Mouse (Mus musculus) ES-E14 (cell line): ENCODE measurements around the gene Ppm1l. TPM values are rescaled to one million over a fixed set of nuclear protein-coding genes. Genes with fewer than 3 reads are reported as not detected.

Experiments
- DNase-seq: peaks from one replicate; pipeline ENCODE4 v3.0.0-alpha.2; 2013; ENCODE audit warnings: low read depth, low spot score
- H3K27ac ChIP-seq: 2 replicates; pipeline ENCODE4 v1.5.1; 2012; ENCODE audit warnings: low read depth, mild to moderate bottlenecking, low read length, moderate library complexity, mixed read lengths; ENCODE audit not compliant: poor library complexity, insufficient read depth, severe bottlenecking
- H3K36me3 ChIP-seq: 2 replicates; pipeline ENCODE4 v1.6.1; 2012; ENCODE audit warnings: mild to moderate bottlenecking, low read length, moderate library complexity, mixed read lengths; ENCODE audit not compliant: control insufficient read depth, poor library complexity, insufficient read depth, severe bottlenecking
- H3K4me1 ChIP-seq, 2 experiments: fragments of 150-350 bp in 1 of 2; sonication (generic) in 1 of 2; 2 replicates each; pipeline ENCODE4 v1.6.1; 2012; ENCODE audit warnings: low read length in 2 of 2, mild to moderate bottlenecking in 1 of 2, mixed read lengths in 1 of 2; ENCODE audit not compliant: control insufficient read depth in 2 of 2, insufficient read depth in 2 of 2, poor library complexity in 1 of 2
- H3K4me3 ChIP-seq, 2 experiments: fragments of 150-350 bp in 1 of 2; sonication (generic) in 1 of 2; 2 replicates each; pipeline ENCODE4 v1.5.1; 2012; ENCODE audit warnings: low read length in 2 of 2, low read depth in 1 of 2, mild to moderate bottlenecking in 1 of 2, mixed read lengths in 1 of 2; ENCODE audit not compliant: insufficient read depth in 1 of 2, poor library complexity in 1 of 2, severe bottlenecking in 1 of 2
- H3K9ac ChIP-seq: 2 replicates; pipeline ENCODE4 v1.6.1; 2012; ENCODE audit warnings: low read depth, mild to moderate bottlenecking, low read length, mixed read lengths; ENCODE audit not compliant: poor library complexity, insufficient read depth, severe bottlenecking
- H3K9me3 ChIP-seq: fragments of 150-350 bp; sonication (generic); 2 replicates; pipeline ENCODE4 v1.6.1; 2012; ENCODE audit warnings: low read depth, mild to moderate bottlenecking, low read length; ENCODE audit not compliant: control insufficient read depth, insufficient read depth
- CHD2 ChIP-seq: IDR thresholded peaks from 2 replicates; pipeline ENCODE4 v1.6.1; 2014; ENCODE audit warnings: mild to moderate bottlenecking, low read depth, low read length, inconsistent platforms
- HCFC1 ChIP-seq: IDR thresholded peaks from 2 replicates; pipeline ENCODE4 v1.6.1; 2012; ENCODE audit warnings: low read length, inconsistent platforms, borderline replicate concordance; ENCODE audit not compliant: insufficient read depth
- MAFK ChIP-seq: IDR thresholded peaks from 2 replicates; pipeline ENCODE4 v1.6.1; 2014; ENCODE audit warnings: mild to moderate bottlenecking, low read depth, low read length, inconsistent platforms; ENCODE audit not compliant: insufficient read depth
- ZC3H11A ChIP-seq: IDR thresholded peaks from 2 replicates; pipeline ENCODE4 v1.6.1; 2012; ENCODE audit warnings: low read depth, mild to moderate bottlenecking, inconsistent platforms, low read length, borderline replicate concordance
- ZNF384 ChIP-seq: IDR thresholded peaks from 2 replicates; pipeline ENCODE4 v1.6.1; 2012; ENCODE audit warnings: low read depth, low read length, inconsistent platforms
- in situ Hi-C, 2 experiments: fragments of 600-800 bp; cut with MboI; formaldehyde crosslinking; loops; one replicate each; pipeline ENCODE4 v1.15.1; 2025; ENCODE audit warnings: low sequenced_read_pairs in 2 of 2, inconsistent platforms in 1 of 2; ENCODE audit not compliant: unreplicated experiment in 2 of 2
- total RNA-seq: library from RNA; depleted of rRNA; stranded (reverse); fragments of 300-350 nt; gene quantifications from 2 replicates; pipeline ENCODE4 v1.2.3, GENCODE M21; 2012

The Ppm1l gene
- total RNA-seq, 1 experiment = 5.6 TPM

DNA sequence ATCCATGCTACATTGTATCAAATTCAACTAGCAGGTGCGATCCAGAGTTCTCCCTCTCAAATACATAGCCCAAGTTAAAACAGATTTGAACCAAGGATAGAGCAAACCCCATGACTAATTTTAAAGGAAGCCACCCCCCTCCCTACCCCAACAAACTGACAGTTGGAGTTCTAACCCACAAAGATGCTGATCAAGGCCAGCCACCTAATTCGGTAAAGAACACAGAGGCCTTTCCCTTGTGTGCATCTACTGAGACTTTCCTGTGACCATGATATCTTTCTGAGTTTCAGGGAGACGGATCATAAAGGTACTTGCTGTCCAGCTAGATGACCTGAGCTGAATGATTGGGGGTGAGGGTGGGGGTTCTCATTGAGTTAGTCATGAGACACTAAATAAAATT, 168.7 kb downstream of the Ppm1l start:
- TF ChIP-seq HCFC1 = no peak
- TF ChIP-seq CHD2 = no peak
- TF ChIP-seq MAFK = no peak
- TF ChIP-seq ZNF384 = no peak
- no peak for TF ChIP-seq ZC3H11A
- Histone ChIP-seq H3K4me1 (no peaks in the 10 kb centered on the region), H3K9ac (no peak overlapping the region), H3K27ac (no peak overlapping the region), H3K4me3 (no peak overlapping the region), H3K36me3 (no peaks in the 10 kb centered on the region), H3K9me3 (no peaks in the 10 kb centered on the region)
- in situ Hi-C loops = loop anchor here in 1 of 2 experiments (25.0 kb wide), 1 partner anchor 223 kb away; no protein-coding TSS in a partner anchor
- DNase-seq = no peak

DNA sequence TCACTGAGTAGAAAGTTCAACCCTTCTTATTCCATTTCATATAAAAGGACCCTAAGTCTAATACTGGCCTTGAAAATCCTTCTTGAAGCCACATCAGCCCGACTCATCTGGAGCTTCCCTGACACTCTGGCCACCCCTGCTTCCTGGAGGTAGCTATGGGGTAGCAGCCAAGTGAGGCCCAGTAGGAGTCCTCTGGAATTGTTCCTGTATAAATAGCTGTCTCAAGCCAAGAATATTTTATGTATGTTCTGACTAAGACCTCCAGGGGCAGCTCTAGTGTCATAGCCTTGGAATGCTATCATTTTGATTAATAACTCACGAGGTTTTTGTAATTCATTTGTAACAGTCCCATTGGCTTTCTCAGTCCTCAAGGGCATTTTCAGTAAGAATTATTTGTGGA, 169.1 kb downstream of the Ppm1l start:
- no peaks in the 10 kb centered on the region for H3K4me1 ChIP-seq
- no peak overlapping the region for H3K27ac ChIP-seq
- DNase-seq = no peak
- H3K4me3 ChIP-seq = no peak overlapping the region
- H3K9me3 ChIP-seq = no peaks in the 10 kb centered on the region
- H3K9ac ChIP-seq = no peak overlapping the region
- no peaks in the 10 kb centered on the region for H3K36me3 ChIP-seq
- TF ChIP-seq CHD2 (no peak), MAFK (no peak), ZNF384 (no peak), ZC3H11A (no peak), HCFC1 (no peak)
- in situ Hi-C loops = loop anchor here in 1 of 2 experiments (25.0 kb wide), 1 partner anchor 223 kb away; no protein-coding TSS in a partner anchor

DNA sequence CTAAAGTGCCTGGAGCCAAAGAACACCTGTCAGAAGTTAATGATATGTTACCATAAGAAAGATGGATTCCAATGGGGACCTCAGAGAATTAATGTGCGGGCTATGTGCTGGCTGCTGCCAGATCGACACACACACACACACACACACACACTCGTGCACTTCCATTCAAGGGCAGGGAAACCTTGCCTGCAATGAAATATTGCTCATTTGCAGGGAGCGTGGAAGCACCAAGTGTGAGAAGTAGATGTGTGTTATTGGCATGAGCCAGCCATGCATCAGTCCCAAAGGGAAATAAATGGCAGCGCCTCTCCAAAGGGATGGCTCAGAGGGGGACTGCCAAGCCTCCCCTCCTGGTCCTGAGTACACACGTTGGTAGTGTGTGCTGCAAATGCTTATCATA, 170.8 kb downstream of the Ppm1l start:
- H3K9me3 ChIP-seq = no peaks in the 10 kb centered on the region
- DNase-seq = no peak
- no peaks in the 10 kb centered on the region for H3K36me3 ChIP-seq
- TF ChIP-seq CHD2 = no peak
- no peak for TF ChIP-seq HCFC1
- TF ChIP-seq MAFK = no peak
- H3K27ac ChIP-seq = no peak overlapping the region
- in situ Hi-C loops = loop anchor here in 1 of 2 experiments (25.0 kb wide), 1 partner anchor 225 kb away; no protein-coding TSS in a partner anchor
- no peak overlapping the region for H3K4me3 ChIP-seq
- H3K9ac ChIP-seq = no peak overlapping the region
- H3K4me1 ChIP-seq = no peaks in the 10 kb centered on the region

DNA sequence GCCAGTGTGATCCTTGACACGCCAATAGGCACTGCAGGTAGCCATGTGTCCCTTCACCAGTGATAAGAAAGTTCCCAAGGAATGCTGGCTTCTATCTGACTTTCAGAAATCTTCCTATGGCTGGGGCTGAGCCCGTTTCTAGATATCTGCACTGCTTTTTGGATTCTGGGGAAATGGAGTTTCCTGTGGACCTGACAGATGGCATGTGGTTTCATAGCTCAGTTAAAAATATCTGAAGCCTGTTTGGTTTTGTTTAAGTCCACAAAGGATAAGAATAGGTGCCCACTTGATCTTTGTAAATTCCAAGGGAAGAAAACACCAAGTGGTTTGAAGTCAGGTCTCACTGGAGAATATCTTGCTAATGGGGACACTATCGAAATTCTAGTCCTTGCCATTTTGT, 173.0 kb downstream of the Ppm1l start:
- no peak overlapping the region for H3K27ac ChIP-seq
- in situ Hi-C loops = loop anchor here in 1 of 2 experiments (25.0 kb wide), 1 partner anchor 227 kb away; no protein-coding TSS in a partner anchor
- no peak for DNase-seq
- TF ChIP-seq MAFK (no peak), HCFC1 (no peak), ZNF384 (no peak), CHD2 (no peak), ZC3H11A (no peak)
- H3K4me3 ChIP-seq = no peak overlapping the region
- H3K9ac ChIP-seq = no peak overlapping the region
- no peaks in the 10 kb centered on the region for H3K36me3 ChIP-seq
- no peaks in the 10 kb centered on the region for H3K4me1 ChIP-seq
- no peaks in the 10 kb centered on the region for H3K9me3 ChIP-seq
